Comparison of ENCODE assay signal across 18 mouse cellular contexts in genomic region chr10:94915746-94916145, GRCm38 (mm10).
"Had no signal": no experiment of that assay in that cellular context is flagged by ENCODE, and none has a peak within 500 bp of the region (broad histone marks: within the 10 kb centered on the region; RNA-seq: fewer than 3 reads in every experiment).

No protein-coding gene starts in this region.

- H3K9me3 ChIP-seq: limb, embryonic 12.5 days; limb, embryonic 15.5 days; lung, embryonic 15.5 days; midbrain, embryonic 10.5 days; midbrain, embryonic 13.5 days had no signal

- ATAC-seq: intestine, embryonic 16.5 days; midbrain, embryonic 13.5 days had no signal

- H3K9ac ChIP-seq: limb, embryonic 12.5 days; limb, embryonic 15.5 days; lung, embryonic 15.5 days; midbrain, embryonic 13.5 days had no signal

- H3K36me3 ChIP-seq: limb, embryonic 12.5 days; limb, embryonic 15.5 days; lung, embryonic 15.5 days had no signal

- DNase-seq: kidney, adult 18-20 months; kidney, adult 9 months; kidney, postnatal 14 days; kidney, postnatal 4 days; left cerebral cortex, postnatal 4 days; lung, adult 18-20 months; lung, postnatal 10 days; lung, postnatal 36 days; right cerebral cortex, postnatal 25 days; thymus, adult 2 months; thymus, postnatal 14 days; thymus, postnatal 4 days had no signal

- H3K4me2 ChIP-seq: limb, embryonic 12.5 days; limb, embryonic 15.5 days; lung, embryonic 15.5 days; midbrain, embryonic 13.5 days had no signal

- H3K27me3 ChIP-seq: limb, embryonic 12.5 days; limb, embryonic 15.5 days; lung, embryonic 15.5 days; midbrain, embryonic 13.5 days had no signal

- H3K27ac ChIP-seq: limb, embryonic 12.5 days; limb, embryonic 15.5 days; lung, embryonic 15.5 days; midbrain, embryonic 10.5 days; midbrain, embryonic 13.5 days had no signal

- H3K4me3 ChIP-seq: limb, embryonic 12.5 days; limb, embryonic 15.5 days; lung, embryonic 15.5 days; midbrain, embryonic 10.5 days; midbrain, embryonic 13.5 days had no signal
